Mouse (Mus musculus) layer of hippocampus, postnatal 25 days (tissue): ENCODE data around the gene Lsm10. TPM values are rescaled to one million over a fixed set of nuclear protein-coding genes. Genes with fewer than 3 reads are reported as not detected.

ENCODE experiments used
- DNase-seq, 2 experiments: peaks; one replicate each; pipeline ENCODE4 v3.0.0; 2022; ENCODE audit warnings: mixed read lengths in 2 of 2, low spot score in 1 of 2; ENCODE audit errors: extremely low spot score in 1 of 2
- total RNA-seq, 2 experiments: library from RNA; stranded (reverse); gene quantifications; 2 replicates each; pipeline ENCODE4 v1.2.3; 2021

Gene Lsm10
- total RNA-seq, 2 experiments from 2014 or later = 14.7 to 17.6 TPM

- DNase-seq = no peak
Measured at GRCm38 (mm10) chr4:126117116-126117515, 20.7 kb downstream of the Lsm10 start.

DNA sequence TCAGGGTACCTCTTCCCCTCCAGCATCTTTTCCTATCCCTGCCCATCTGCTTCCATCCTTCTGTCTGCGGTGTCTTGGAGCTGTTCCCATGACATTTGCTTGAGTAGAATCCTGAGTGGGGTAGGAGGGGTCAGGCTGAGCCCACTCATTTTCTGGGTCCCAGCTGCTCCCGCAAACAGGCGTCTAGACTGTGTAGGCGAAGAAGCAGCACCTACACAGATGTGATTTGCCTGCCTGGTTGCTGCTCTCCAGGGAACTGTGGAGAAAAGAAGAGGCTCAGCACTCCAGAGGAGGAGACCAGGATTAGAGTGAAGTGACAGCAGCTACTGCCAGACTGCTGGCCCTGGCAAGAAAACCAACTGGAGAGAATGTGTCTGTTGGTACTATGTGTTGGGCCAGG lies 22.2 kb downstream of the Lsm10 start:
- peak in 1 of 2 experiments; percentile 32 for DNase-seq

DNA sequence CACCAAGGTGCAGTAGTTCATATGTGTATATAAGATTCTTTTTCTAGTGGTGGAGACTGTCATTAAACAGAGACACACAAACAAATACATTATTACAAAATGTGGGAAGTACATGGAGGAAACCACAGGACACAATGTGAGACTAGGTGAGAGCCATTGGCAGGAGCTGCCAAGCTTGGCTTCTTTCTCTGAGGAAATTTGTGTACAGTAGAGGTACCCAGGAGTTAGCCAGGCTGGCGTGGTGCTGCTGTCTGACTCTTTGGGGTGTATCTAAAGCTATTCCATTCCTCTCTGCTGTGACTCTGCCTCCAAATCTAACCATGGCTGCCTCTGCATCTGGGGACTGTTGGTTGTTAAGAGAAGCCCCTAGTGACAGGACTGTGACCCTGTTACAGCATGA lies 22.6 kb downstream of the Lsm10 start:
- no peak for DNase-seq

DNA sequence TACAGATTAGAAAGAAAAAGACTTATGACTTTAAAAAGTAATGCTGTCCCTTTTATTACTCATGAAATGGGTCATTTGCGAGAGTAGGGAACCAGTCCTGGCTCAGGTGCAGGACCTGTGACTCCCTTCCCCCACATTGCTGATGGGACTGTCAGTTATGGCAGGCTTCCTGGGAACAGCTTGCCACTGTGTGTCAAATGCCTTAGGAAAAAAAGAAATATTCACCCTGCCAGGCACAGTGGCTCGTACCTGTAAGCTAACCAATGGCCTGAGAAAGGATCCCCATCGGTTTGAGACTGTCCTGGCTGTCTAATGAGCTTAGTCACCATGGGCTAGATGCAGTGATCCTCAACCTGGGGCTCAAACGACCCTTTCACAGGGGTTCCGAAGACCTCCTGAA lies 23.6 kb downstream of the Lsm10 start:
- no peak for DNase-seq

GRCm38 (mm10) chr4:126120506-126120905 lies 24.1 kb downstream of the Lsm10 start:
- no peak for DNase-seq

DNA sequence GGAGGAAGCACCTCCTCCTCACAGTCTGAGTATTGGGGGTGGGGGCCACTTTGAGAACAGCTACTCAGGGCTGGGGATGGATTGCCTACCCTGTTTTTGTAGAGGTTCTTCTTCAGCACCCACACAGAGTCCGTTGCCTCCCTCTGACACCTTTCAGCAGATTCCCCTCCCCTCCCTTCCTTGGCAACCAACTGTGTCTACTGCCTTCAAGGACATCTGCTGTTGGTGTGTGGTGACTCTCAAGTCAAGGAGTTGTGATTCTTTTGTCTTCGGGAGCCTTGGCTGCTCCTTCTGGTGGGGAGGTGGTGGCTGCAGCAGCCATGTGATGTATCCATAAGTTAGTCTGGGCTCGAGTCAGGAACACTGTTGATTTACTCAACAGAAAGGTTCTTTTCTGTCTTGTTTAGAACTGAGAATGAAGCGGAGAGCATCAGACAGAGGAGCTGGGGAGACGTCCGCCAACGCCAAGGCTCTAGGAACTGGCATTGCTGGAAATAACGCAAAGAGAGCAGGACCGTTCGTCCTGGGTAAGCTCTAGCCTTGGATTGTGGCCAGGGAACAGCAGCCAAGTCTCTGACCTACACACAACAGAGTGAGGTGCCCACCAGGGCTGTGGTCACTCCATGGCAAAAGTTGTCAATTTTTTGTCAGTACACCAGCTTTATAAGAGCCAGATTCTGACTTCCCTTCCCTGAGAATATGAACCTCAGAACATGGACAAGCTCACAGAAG lies 27.1 kb downstream of the Lsm10 start:
- no peak for DNase-seq

DNA sequence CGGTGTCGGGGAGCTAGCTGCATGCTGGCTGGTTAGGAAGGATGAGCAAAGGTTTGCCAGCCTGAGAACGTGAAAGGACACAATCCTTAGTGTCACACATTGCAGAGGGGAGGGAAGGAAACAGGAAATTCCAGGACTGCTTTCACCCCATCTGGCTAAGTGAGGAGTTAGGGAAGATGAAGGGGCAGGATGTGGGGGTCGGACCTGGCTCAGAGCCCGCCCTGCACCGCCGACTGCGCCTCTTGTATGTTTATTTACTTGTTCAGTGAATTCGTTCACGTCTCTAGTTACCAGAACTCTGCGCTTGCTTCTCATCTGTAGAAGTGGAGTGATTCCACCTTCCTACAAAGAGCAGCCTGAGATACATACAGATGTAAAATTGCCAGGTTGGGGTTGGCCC lies 34.1 kb downstream of the Lsm10 start:
- DNase-seq = no peak

GRCm38 (mm10) chr4:126131290-126132121 lies 35.1 kb downstream of the Lsm10 start:
- DNase-seq = peak in 1 of 2 experiments; percentile 37

DNA sequence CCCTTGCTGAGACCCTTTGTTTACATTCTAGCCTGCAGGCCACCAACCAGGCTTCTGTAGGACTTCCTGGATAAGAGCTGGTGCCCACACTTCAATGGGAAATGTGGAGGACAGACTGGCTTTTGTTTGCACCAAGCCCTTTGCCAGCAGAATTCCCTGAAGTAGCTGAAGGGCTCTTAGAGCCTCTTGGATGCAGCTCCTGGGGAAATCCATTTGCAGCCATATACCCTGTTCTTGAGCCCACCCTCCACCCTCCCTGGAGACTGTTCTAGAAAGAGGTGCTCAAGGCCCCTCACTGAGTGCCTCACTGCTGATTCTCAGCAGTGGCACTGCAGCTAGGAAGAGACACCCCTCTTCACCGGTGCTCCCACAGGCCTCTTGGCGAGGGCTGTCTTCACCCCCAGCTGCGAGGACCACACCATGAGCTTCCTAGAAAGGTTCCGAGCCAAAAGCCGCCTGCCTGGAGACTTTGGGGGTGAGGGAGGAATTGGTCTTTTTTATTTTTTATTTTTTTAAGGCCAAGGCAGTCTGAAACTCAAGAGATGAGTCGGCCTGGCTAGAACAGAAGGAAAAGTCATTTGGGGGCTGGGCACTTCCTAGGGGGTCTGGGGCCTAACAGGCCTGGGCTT lies 36.3 kb downstream of the Lsm10 start:
- DNase-seq = no peak

DNA sequence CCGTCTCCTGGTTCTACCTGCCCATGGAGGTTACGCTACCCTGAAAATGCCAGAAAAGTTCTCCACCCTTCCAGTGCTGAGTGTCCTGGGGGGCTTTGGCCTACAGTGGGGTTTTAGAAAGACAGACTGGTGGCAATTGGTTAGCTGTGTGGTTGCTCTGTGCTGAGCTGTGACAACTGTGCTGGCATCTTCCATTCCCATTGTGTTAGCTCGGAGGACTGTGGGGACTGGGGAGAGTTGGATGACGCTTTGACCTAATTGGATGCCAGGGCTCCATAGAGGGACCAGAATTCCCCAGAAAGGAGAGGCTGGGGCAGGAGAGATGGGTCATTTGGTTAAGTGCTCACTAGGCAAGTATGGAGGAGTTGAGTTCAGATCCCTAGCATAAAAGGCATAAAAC lies 37.8 kb downstream of the Lsm10 start:
- DNase-seq = no peak

DNA sequence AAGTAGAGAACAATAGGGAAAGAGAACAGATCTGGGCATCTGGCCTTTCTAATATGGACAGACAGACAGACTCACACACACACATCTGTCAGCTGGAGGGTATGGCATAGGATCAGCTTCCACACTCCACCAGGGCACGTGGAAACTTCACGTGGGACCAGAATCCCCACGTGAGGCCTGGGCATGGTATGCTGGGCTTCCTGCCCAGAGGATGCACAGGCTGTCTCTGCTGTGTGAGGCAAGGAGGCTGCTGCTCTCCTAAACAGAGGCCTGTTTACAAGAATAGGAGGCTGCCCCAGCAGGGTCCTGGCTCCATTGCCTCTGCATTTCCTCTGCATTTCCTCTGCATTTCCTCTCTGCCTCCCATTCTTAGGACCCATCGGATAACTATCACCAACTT lies 38.2 kb downstream of the Lsm10 start:
- no peak for DNase-seq

DNA sequence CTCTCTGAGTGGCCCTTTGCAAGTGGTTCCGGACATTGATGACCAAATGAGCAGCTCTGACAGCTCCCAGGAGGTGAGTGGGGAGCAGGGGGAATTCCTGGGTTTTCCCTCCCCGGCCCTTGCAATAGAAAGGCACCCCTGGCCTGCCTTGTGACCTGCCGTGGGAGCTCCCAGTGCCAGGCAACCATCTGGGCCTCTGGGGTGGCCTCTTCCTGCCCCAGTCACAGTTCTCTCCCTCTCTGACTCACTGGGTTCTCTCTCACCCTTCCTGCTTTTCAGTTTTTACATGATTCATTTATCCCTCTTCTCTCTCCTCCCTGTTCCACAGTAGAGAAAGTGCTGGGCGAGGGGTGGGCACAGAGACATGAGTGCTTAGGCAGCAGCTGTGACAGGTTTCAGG lies 41.4 kb downstream of the Lsm10 start:
- DNase-seq = no peak

DNA sequence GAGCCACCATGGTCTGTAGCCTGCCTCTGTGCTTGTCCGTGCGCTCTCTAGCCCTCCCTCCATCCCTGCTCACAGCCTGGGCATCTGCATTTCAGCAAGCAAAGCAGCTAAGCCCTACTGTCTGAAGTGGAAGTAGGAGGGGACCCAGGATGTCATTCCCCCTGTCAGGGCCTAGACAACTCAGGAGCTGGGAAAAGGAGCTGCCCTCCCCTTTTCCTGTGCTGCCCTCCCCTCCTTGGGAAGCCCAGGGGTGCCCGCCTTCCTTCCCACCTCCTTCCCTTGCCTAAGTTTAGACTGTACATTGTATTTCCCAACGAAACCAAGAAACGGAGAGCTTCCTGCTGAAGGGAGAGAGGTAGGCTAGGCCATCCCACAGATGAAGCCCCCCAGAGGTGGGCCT lies 44.6 kb downstream of the Lsm10 start:
- DNase-seq = no peak

DNA sequence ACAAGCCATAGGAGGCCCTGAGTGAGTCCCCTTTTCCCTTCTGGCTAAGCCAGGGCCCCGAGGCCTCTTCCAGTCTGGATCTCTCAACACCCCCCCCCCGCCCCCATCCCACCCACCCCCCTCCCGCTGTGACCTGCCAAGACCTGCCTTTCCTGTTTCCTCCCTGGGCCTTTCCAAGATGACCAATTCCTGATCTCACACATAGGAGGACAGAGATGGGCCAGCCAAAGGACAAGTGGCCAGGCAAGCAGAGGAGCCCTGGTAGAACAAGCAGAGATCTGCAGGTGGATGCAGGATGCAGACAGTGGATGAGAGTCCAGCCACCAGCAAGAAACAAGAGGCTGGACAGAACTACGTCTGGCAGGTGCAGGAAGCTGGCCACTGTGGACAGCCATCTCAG lies 49.0 kb downstream of the Lsm10 start:
- DNase-seq = no peak

DNA sequence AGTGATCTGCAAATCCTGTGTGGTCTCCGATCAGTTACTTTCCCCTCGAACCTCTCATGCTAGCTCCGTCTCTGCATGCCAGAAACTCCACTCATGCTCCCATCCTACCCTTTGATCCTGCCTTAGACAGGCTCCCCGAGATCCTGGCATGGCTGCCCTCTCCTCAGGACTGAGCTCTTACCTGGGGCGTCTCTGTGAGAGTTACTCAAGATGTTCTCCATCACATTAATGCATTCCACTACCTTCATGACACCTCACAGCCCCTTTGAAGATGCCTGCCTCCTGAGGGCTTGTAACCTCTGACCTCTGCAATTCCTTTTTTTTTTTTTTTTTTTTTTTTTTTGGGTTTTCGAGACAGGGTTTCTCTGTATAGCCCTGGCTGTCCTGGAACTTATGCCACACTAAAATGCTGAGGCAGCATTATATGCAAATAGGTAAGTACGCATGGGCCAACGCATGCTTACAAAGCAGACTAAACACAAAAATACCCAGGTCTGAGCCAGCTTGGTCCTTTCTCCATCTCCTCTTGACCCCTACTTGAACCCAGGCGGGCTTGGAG lies 50.6 kb downstream of the Lsm10 start:
- no peak for DNase-seq

DNA sequence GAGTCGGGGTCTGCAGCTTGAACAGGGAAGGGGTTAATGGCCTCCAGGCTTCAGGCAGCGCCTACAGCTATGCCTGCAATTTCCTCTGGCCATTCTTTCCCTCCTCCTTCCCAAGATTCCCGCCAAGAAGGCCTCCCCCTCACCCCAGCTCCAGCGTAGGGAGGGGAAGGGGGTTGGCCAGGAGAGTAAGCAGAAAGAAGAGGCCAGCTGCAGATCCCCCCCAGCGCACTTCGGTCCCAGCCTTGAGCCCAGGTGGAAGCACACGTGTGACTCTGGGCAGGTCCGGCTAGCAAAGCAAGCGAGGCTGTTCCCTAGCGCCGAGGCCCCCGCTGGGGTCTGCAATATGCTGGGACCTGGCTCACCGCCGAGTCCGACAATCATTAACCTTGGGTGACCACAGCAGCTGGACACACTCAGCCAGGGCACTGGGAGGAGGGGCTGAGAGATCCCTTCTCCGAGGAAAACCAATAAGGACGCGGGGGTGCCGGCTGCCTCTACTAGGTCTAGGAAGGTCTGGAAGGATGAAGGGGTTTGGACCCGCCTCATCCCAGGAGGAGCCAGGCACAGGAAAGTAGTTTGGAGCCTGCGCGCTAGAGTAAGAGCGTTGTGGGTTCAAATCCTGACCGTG lies 51.2 kb downstream of the Lsm10 start, which contains the start of gene Eva1b:
TSS of gene Eva1b (plus strand) at position 212 of the 628 bp plus-strand sequence.
- DNase-seq = no peak

Other genes starting within 250 kb of the Lsm10 start
- 1 to 10 TPM; 5.2 to 7.1 TPM for gene Csf3r, start 72.1 kb upstream of the Lsm10 start, total RNA-seq
- 10 to 100 TPM; 44.7 to 49.7 TPM for gene Mrps15, start 49.7 kb upstream of the Lsm10 start, total RNA-seq
- gene Oscp1, start 38.1 kb upstream of the Lsm10 start, total RNA-seq = 10 to 100 TPM; 47.4 to 49.7 TPM
- gene Stk40, start 7.3 kb downstream of the Lsm10 start, total RNA-seq = 10 to 100 TPM; 23.7 to 26.1 TPM
- 1 to 10 TPM; 2.8 to 3.1 TPM for gene Eva1b, start 51.1 kb downstream of the Lsm10 start, total RNA-seq
- 1 to 10 TPM in 1 of 2 experiments, under 1 TPM in 1; 0.62 to 1.0 TPM for gene Sh3d21, start 66.9 kb downstream of the Lsm10 start, total RNA-seq
- gene Thrap3, start 106.1 kb downstream of the Lsm10 start, total RNA-seq = 100 to 1,000 TPM; 133 to 154 TPM
- 100 to 1,000 TPM; 242 to 265 TPM for gene Map7d1, start 159.7 kb downstream of the Lsm10 start, total RNA-seq
- 10 to 100 TPM; 84.7 to 84.9 TPM for gene Trappc3, start 165.7 kb downstream of the Lsm10 start, total RNA-seq
- 1 to 10 TPM; 1.2 to 1.5 TPM for gene Col8a2, start 190.2 kb downstream of the Lsm10 start, total RNA-seq
- 10 to 100 TPM; 29.1 to 31.3 TPM for gene Adprhl2, start 225.1 kb downstream of the Lsm10 start, total RNA-seq
- 1 to 10 TPM in 1 of 2 experiments, under 1 TPM in 1; 0.94 to 2.0 TPM for gene Tekt2, start 229.1 kb downstream of the Lsm10 start, total RNA-seq